Comparison of ENCODE assay signal across 8 mouse cellular contexts in genomic region chr12:16850431-16851375, GRCm38 (mm10). TPM values are rescaled to one million over a fixed set of nuclear protein-coding genes. Genes with fewer than 3 reads are reported as not detected.
DNase-seq lines count a peak whose midpoint lies in the region; ATAC-seq lines count a peak whose summit lies in the region.
"Had no signal": no experiment of that assay in that cellular context is flagged by ENCODE, and none has a peak within 500 bp of the region (broad histone marks: within the 10 kb centered on the region; RNA-seq: fewer than 3 reads in every experiment).

No protein-coding gene starts in this region.

- WGBS in intestine, embryonic 14.5 days: 43% methylated on average over 16 of the region's 16 CpGs

- peaks cover 10% of the 10 kb centered on the region for H3K4me1 ChIP-seq in brown adipose tissue, adult 24 weeks (ENCODE audit: control insufficient read depth, insufficient read depth, insufficient read length, low read length)
- peaks cover 7% of the 10 kb centered on the region; the same call in 1 of the 2 replicates for H3K4me1 ChIP-seq in intestine, embryonic 14.5 days (replicated peaks; ENCODE audit: control insufficient read depth, insufficient read depth, low read length)

- H3K9me3 ChIP-seq in intestine, embryonic 14.5 days (ENCODE audit: control insufficient read depth, low read length): no peaks in the 10 kb centered on the region
- H3K9me3 ChIP-seq: embryonic facial prominence, embryonic 13.5 days had no signal

- H3K9ac ChIP-seq in intestine, embryonic 14.5 days (ENCODE audit: low read length): no peak overlapping the region
- H3K9ac ChIP-seq: embryonic facial prominence, embryonic 13.5 days had no signal

- H3K4me2 ChIP-seq in intestine, embryonic 14.5 days (ENCODE audit: low read length): no peak overlapping the region
- H3K4me2 ChIP-seq: embryonic facial prominence, embryonic 13.5 days had no signal

- no peaks in the 10 kb centered on the region for H3K27me3 ChIP-seq in intestine, embryonic 14.5 days (replicated peaks; ENCODE audit: control insufficient read depth, insufficient read depth, low read length)
- H3K27me3 ChIP-seq: embryonic facial prominence, embryonic 13.5 days had no signal

- DNase-seq in ovary, adult 18-20 months (ENCODE audit: low spot score): peak; percentile 43
- DNase-seq in ovary, postnatal 10 days (ENCODE audit: low spot score): no peak
- DNase-seq in frontal cortex, postnatal 36 days (ENCODE audit: low spot score in 2 of 2): peak; percentile 68
- peak; percentile 58 for DNase-seq in intestine, embryonic 14.5 days (ENCODE audit: low spot score)
- peak; percentile 64 for DNase-seq in lung, postnatal 14 days
- DNase-seq in natural killer cell, adult 2 months (ENCODE audit: low spot score in 2 of 2): no peak

- peak; percentile 67 for ATAC-seq in intestine, embryonic 14.5 days (replicated peaks; ENCODE audit: low FRiP score, low TSS enrichment, low read depth)

- no peak overlapping the region for H3K4me3 ChIP-seq in brown adipose tissue, adult 24 weeks (ENCODE audit: insufficient read depth, low read depth, low read length)
- no peak overlapping the region for H3K4me3 ChIP-seq in intestine, embryonic 14.5 days (ENCODE audit: low read depth, low read length)
- H3K4me3 ChIP-seq: embryonic facial prominence, embryonic 13.5 days had no signal

- H3K36me3 ChIP-seq in intestine, embryonic 14.5 days (ENCODE audit: control insufficient read depth, insufficient read depth, low read length): no peaks in the 10 kb centered on the region
- H3K36me3 ChIP-seq: embryonic facial prominence, embryonic 13.5 days had no signal

- peak overlapping the region; percentile 16 for H3K27ac ChIP-seq in brown adipose tissue, adult 24 weeks (replicated peaks; ENCODE audit: low read depth, low read length)
- H3K27ac ChIP-seq in intestine, embryonic 14.5 days (ENCODE audit: low read depth): no peak overlapping the region
- H3K27ac ChIP-seq: embryonic facial prominence, embryonic 13.5 days had no signal

RNA-seq across cellular contexts. Expression of gene E2f6, which starts 39.9 kb away (rescaled TPM):
- polyA plus RNA-seq in brown adipose tissue, adult 24 weeks (2012; ENCODE audit: insufficient read depth, insufficient read length, missing spikeins): 30.8 and 34.9 TPM in 2 replicates
- 50.8 and 52.6 TPM in 2 replicates for polyA plus RNA-seq in intestine, embryonic 14.5 days (2014; fragmentation: Nextera tagmentation; extraction: Ambion mirVana)

RNA-seq across cellular contexts. Expression of gene Rock2, which starts 44.0 kb away (rescaled TPM):
- polyA plus RNA-seq in brown adipose tissue, adult 24 weeks (2012; ENCODE audit: insufficient read depth, insufficient read length, missing spikeins): 31.0 and 33.4 TPM in 2 replicates
- polyA plus RNA-seq in intestine, embryonic 14.5 days (2014; fragmentation: Nextera tagmentation; extraction: Ambion mirVana): 20.1 and 20.7 TPM in 2 replicates

RNA-seq across cellular contexts. Expression of gene Greb1, which starts 50.0 kb away (rescaled TPM):
- polyA plus RNA-seq in brown adipose tissue, adult 24 weeks (2012; ENCODE audit: insufficient read depth, insufficient read length, missing spikeins): not detected in 2 replicates
- 8.1 and 9.5 TPM in 2 replicates for polyA plus RNA-seq in intestine, embryonic 14.5 days (2014; fragmentation: Nextera tagmentation; extraction: Ambion mirVana)

Comparison
In these comparisons a context has a peak if more than half of its experiments do, and no peak if none do; other contexts are left out.
1. DNase-seq: peak in ovary, adult 18-20 months (single experiment), frontal cortex, postnatal 36 days (2 of 2), intestine, embryonic 14.5 days (single experiment) and lung, postnatal 14 days (single experiment); none in ovary, postnatal 10 days (single experiment) and natural killer cell, adult 2 months (0 of 2).